Mouse (Mus musculus): ENCODE measurements around the gene Inhba. TPM values are rescaled to one million over a fixed set of nuclear protein-coding genes. Genes with fewer than 3 reads are reported as not detected.
A peak's percentile ranks its signal among the peaks of the same experiment; 100 is the strongest.

Inhba gene
- polyA plus RNA-seq, 1 experiment from 2014 or later = 1.5 TPM

- no peak overlapping the region for H3K27ac ChIP-seq (replicated peaks)
- WGBS = 8% methylated on average over 19 of the region's 19 CpGs
Measured at GRCm38 (mm10) chr13:16012243-16012887, 714 bp downstream of the Inhba start.

DNA sequence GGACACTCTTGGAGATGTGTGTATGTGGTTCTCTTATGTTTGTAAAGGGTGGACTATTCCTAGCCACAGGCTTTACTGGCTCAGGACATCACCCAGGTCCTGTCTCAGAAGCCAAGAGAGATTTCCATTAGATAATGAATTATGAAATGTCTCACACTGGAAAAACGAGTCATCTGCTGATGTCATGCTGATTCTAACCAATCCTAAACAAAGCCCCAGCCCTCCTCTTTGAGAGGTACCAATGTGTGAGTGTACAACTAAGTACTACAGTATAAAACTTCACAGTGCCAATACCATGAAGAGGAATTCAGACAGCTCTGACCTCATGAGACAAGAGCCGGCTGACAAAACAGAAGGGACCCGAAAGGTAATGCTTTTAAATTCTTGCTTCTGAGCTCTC lies 2.5 kb downstream of the Inhba start:
- 68% methylated on average over 3 of the region's 3 CpGs for WGBS
- no peaks in the 10 kb centered on the region for H3K9me3 ChIP-seq
- peaks cover 8% of the 10 kb centered on the region for H3K27me3 ChIP-seq

More at GRCm38 (mm10) chr13:16012243-16012887, 714 bp downstream of the Inhba start:
- H3K9ac ChIP-seq = peak overlapping the region; percentile 51
- peak overlapping the region; percentile 89 for H3K4me2 ChIP-seq
- no peaks in the 10 kb centered on the region for H3K36me3 ChIP-seq
- ATAC-seq (ENCODE audit: low FRiP score, low read depth) = peak; percentile 92
- H3K4me1 ChIP-seq (replicated peaks) = peaks cover 13% of the 10 kb centered on the region
- H3K9me3 ChIP-seq = no peaks in the 10 kb centered on the region
- no peaks in the 10 kb centered on the region; the same call in 1 of the 2 replicates for H3K27me3 ChIP-seq
- H3K4me3 ChIP-seq = peak overlapping the region; percentile 48

GRCm38 (mm10) chr13:16016506-16016905 lies 4.9 kb downstream of the Inhba start:
- Histone ChIP-seq H3K9ac (no peak overlapping the region), H3K4me3 (no peak overlapping the region), H3K36me3 (no peaks in the 10 kb centered on the region), H3K4me2 (no peak overlapping the region), H3K27ac (replicated peaks) (no peak overlapping the region), H3K27me3 (peaks cover 8% of the 10 kb centered on the region), H3K4me1 (replicated peaks) (peaks cover 14% of the 10 kb centered on the region), H3K9me3 (no peaks in the 10 kb centered on the region)
- ATAC-seq (ENCODE audit: low FRiP score, low read depth) = no peak
- WGBS = 11% methylated on average over 1 of the region's 2 CpGs

More for the DNA sequence above, 2.5 kb downstream of the Inhba start:
- H3K4me2 ChIP-seq = no peak overlapping the region
- ATAC-seq (ENCODE audit: low FRiP score, low read depth) = no peak
- no peak overlapping the region for H3K9ac ChIP-seq
- H3K36me3 ChIP-seq = no peaks in the 10 kb centered on the region
- H3K4me3 ChIP-seq = no peak overlapping the region
- H3K4me1 ChIP-seq (replicated peaks) = peaks cover 20% of the 10 kb centered on the region
- no peak overlapping the region for H3K27ac ChIP-seq (replicated peaks)

DNA sequence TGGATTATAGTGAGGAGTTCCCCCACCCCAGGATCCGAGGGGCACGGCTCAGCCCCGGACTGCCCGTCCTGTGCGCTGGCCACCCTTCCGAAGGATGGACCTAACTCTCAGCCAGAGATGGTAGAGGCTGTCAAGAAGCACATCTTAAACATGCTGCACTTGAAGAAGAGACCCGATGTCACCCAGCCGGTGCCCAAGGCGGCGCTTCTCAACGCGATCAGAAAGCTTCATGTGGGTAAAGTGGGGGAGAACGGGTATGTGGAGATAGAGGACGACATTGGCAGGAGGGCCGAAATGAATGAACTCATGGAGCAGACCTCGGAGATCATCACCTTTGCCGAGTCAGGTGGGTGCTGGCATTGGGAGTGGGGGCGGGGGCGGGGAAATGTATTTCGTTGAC lies 5.7 kb downstream of the Inhba start:
- H3K4me3 ChIP-seq = peak overlapping the region; percentile 36
- H3K4me1 ChIP-seq (replicated peaks) = peaks cover 14% of the 10 kb centered on the region
- no peaks in the 10 kb centered on the region for H3K9me3 ChIP-seq
- H3K9ac ChIP-seq = peak overlapping the region; percentile 21
- H3K36me3 ChIP-seq = no peaks in the 10 kb centered on the region
- no peak overlapping the region for H3K27ac ChIP-seq (replicated peaks)
- WGBS = under 1% methylated on average over 20 of the region's 20 CpGs
- H3K27me3 ChIP-seq = peaks cover 8% of the 10 kb centered on the region
- H3K4me2 ChIP-seq = peak overlapping the region; percentile 70
- peak; percentile 16; the same call in 1 of the 2 replicates for ATAC-seq (ENCODE audit: low FRiP score, low read depth)

DNA sequence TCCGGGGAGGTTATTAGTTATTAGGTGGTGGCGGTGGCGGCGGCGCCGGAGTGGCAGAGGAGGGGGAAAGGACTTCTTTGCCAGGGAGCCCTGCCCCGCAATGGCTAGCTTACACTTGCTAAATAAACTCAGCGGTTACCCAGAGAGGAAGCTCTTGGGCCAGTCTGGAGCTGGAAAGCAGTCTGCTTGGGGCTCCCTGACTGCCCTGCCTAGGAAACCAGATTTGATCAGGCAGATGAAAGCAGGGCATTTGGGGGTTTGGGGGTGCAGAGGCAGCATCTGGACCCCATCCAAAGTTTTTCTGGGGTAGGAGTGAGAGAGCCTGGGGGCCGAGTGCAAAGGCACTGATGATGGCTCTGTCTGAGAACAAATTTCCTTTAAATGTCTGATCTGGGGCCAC lies 6.1 kb downstream of the Inhba start:
- peak overlapping the region; percentile 21 for H3K9ac ChIP-seq
- peak overlapping the region; percentile 70 for H3K4me2 ChIP-seq
- peak overlapping the region; percentile 36 for H3K4me3 ChIP-seq
- H3K4me1 ChIP-seq (replicated peaks) = peaks cover 14% of the 10 kb centered on the region
- peak; percentile 51 for ATAC-seq (ENCODE audit: low FRiP score, low read depth)
- H3K9me3 ChIP-seq = no peaks in the 10 kb centered on the region
- peaks cover 8% of the 10 kb centered on the region for H3K27me3 ChIP-seq
- no peaks in the 10 kb centered on the region for H3K36me3 ChIP-seq
- no peak overlapping the region for H3K27ac ChIP-seq (replicated peaks)
- WGBS = 4% methylated on average over 9 of the region's 9 CpGs

DNA sequence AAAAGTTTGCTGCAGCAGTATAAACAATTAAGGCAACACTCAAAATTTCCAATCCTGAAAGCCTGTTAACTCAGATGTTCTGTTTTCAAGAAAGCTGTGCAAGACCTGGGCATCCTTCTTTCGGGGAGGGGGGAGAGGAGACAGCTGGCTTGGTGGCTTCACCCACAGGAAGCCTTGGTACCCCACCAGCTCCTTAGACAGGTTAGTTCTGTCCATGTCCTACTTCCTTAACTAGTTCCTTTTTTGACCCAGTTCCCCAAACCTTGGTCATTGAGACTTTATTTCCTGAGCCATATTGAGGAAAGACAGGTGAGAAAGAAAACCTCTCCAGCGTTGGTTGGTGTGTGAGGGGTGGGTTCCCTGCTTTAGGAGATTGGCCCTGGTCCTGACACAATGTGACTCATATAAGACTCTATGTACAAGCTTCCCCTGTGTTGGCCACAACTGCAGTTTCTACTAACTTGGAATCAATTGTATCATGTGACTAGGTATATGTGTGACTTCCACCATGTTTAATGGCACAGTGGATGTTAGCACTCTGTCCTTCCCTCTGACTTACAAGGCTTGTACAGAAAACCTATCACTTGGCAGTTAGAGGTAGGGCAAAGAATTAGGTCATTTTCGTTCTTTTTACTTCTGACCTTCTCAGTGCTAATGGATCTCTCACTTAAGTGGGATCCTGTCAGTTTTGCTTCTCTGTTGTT lies 7.3 kb downstream of the Inhba start:
- Histone ChIP-seq H3K36me3 (no peaks in the 10 kb centered on the region), H3K9ac (no peak overlapping the region), H3K9me3 (no peaks in the 10 kb centered on the region), H3K4me3 (no peak overlapping the region), H3K4me2 (no peak overlapping the region), H3K27ac (replicated peaks) (no peak overlapping the region), H3K4me1 (replicated peaks) (peaks cover 17% of the 10 kb centered on the region), H3K27me3 (peaks cover 8% of the 10 kb centered on the region)
- WGBS = 77% methylated on average over 3 of the region's 3 CpGs
- ATAC-seq (ENCODE audit: low FRiP score, low read depth) = no peak

DNA sequence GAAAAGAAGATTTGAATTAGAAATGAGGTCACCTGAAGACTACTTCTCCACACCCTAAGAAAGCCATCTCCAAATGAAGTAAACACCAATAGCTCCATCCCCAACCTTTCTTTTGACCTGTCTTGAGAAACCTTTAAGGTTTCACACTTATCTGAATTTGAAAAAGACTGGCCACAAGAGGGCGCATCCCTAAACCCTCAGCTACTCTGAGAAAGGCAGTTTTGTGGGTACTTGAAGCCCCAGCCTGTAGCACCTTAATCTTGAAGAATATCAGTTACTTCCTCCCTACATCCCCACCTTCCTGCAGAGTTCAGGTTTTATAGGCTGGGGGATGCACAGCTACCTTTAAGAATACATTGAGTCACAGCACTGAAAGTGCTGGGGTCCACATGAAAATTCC lies 9.0 kb downstream of the Inhba start:
- Histone ChIP-seq H3K27me3 (peaks cover 8% of the 10 kb centered on the region), H3K4me3 (no peak overlapping the region), H3K27ac (replicated peaks) (no peak overlapping the region), H3K4me1 (replicated peaks) (peaks cover 17% of the 10 kb centered on the region), H3K36me3 (no peaks in the 10 kb centered on the region), H3K9ac (no peak overlapping the region), H3K9me3 (no peaks in the 10 kb centered on the region), H3K4me2 (no peak overlapping the region)
- WGBS = 0% methylated on average over 1 of the region's 1 CpGs
- no peak for ATAC-seq (ENCODE audit: low FRiP score, low read depth)

DNA sequence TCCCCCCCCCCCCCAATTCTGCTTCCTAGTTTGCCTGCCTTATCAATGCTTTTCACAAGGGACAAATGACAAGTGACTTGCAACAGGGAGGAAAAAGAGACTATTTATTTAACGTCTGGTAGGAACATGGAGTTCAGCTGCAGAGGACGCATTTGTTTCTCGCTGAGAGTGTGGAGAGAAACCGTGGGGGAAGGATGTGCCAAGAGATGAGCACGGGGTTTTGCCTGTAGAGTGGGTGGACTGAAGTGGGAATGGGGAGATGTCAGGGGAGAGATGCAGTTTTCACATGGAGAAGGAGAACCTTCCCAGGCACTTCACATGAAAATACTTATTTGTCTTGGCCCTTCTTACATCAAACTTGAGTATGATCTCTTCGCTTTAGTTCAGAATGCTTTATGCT lies 9.5 kb downstream of the Inhba start:
- no peaks in the 10 kb centered on the region for H3K9me3 ChIP-seq
- no peaks in the 10 kb centered on the region for H3K36me3 ChIP-seq
- peaks cover 8% of the 10 kb centered on the region for H3K27me3 ChIP-seq
- ATAC-seq (ENCODE audit: low FRiP score, low read depth) = no peak
- no peak overlapping the region for H3K4me3 ChIP-seq
- H3K4me1 ChIP-seq (replicated peaks) = peaks cover 17% of the 10 kb centered on the region
- H3K27ac ChIP-seq (replicated peaks) = no peak overlapping the region
- H3K4me2 ChIP-seq = no peak overlapping the region
- H3K9ac ChIP-seq = no peak overlapping the region
- 61% methylated on average over 6 of the region's 6 CpGs for WGBS

GRCm38 (mm10) chr13:16021849-16022248 lies 10.2 kb downstream of the Inhba start:
- WGBS = 92% methylated on average over 7 of the region's 7 CpGs
- ATAC-seq (ENCODE audit: low FRiP score, low read depth) = no peak
- H3K4me3 ChIP-seq = no peak overlapping the region
- no peak overlapping the region for H3K27ac ChIP-seq (replicated peaks)
- peaks cover 17% of the 10 kb centered on the region for H3K4me1 ChIP-seq (replicated peaks)
- H3K36me3 ChIP-seq = no peaks in the 10 kb centered on the region
- H3K9ac ChIP-seq = no peak overlapping the region
- peak overlapping the region; percentile 50 for H3K4me2 ChIP-seq
- H3K9me3 ChIP-seq = no peaks in the 10 kb centered on the region
- peaks cover 8% of the 10 kb centered on the region for H3K27me3 ChIP-seq

DNA sequence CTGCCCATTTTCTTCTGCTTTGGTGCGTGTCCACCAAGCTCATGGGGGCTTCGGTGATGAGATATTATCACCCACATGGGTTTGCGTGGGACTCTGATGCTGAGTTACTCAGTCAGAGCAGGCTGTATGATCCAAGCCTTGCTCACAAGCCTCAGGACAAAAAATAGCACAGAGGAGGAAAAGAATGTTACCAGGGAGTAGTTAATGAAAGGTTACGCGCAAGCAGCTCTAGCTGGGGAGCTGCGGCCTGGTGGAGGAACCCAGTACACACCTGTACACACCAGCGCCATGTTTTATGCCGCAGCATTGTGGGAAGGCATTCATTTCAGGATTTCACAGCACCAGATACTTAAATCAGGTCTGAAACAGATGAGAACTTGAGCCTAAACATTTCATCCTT lies 10.9 kb downstream of the Inhba start:
- ATAC-seq (ENCODE audit: low FRiP score, low read depth) = no peak
- 83% methylated on average over 8 of the region's 8 CpGs for WGBS
- H3K4me1 ChIP-seq (replicated peaks) = peaks cover 12% of the 10 kb centered on the region
- H3K4me3 ChIP-seq = peak overlapping the region; percentile 30
- no peak overlapping the region for H3K27ac ChIP-seq (replicated peaks)
- peaks cover 8% of the 10 kb centered on the region; the same call in 1 of the 2 replicates for H3K27me3 ChIP-seq
- peak overlapping the region; percentile 50 for H3K4me2 ChIP-seq
- no peaks in the 10 kb centered on the region for H3K36me3 ChIP-seq
- no peaks in the 10 kb centered on the region for H3K9me3 ChIP-seq
- H3K9ac ChIP-seq = no peak overlapping the region; the same call in 1 of the 2 replicates

GRCm38 (mm10) chr13:16023070-16024039 lies 11.7 kb downstream of the Inhba start:
- Histone ChIP-seq H3K36me3 (no peaks in the 10 kb centered on the region), H3K27ac (replicated peaks) (peak overlapping the region; percentile 70), H3K9ac (peak overlapping the region; percentile 0; the same call in 1 of the 2 replicates), H3K9me3 (no peaks in the 10 kb centered on the region), H3K4me1 (replicated peaks) (peaks cover 7% of the 10 kb centered on the region; the same call in 1 of the 2 replicates), H3K4me2 (peak overlapping the region; percentile 50), H3K4me3 (peak overlapping the region; percentile 30), H3K27me3 (peaks cover 3% of the 10 kb centered on the region; the same call in 1 of the 2 replicates)
- WGBS = 50% methylated on average over 13 of the region's 13 CpGs
- peak; percentile 88 for ATAC-seq (ENCODE audit: low FRiP score, low read depth)
